Mouse (Mus musculus): ENCODE results near the gene Pth2. TPM values are rescaled to one million over a fixed set of nuclear protein-coding genes. Genes with fewer than 3 reads are reported as not detected.

Gene Pth2
- total RNA-seq, 4 experiments from 2014 or later = not detected

Small RNAs within 50 kb of the gene (microRNA-seq; reads per million reads assigned to microRNA genes)
- gene Mir7055 = not detected

Other genes starting within 250 kb of the Pth2 start
- gene Tsks, start 237.8 kb upstream of the Pth2 start, total RNA-seq (2022) = not detected
- 1 to 10 TPM in 1 of 4 experiments, under 1 TPM in 3; 0.61 to 1.3 (median 0.71) TPM for gene Cpt1c, start 206.1 kb upstream of the Pth2 start, total RNA-seq (2022)
- gene Prmt1, start 194.4 kb upstream of the Pth2 start, total RNA-seq (2022) = 100 to 1,000 TPM; 144 to 162 (median 152) TPM
- 10 to 100 TPM; 13.5 to 22.2 (median 17.9) TPM for gene Irf3, start 183.3 kb upstream of the Pth2 start, total RNA-seq (2022)
- 10 to 100 TPM in 1 of 4 experiments, 1 to 10 TPM in 3; 8.2 to 13.0 (median 9.4) TPM for gene Bcl2l12, start 182.3 kb upstream of the Pth2 start, total RNA-seq (2022)
- gene Scaf1, start 164.6 kb upstream of the Pth2 start, total RNA-seq (2022) = 10 to 100 TPM; 43.2 to 50.7 (median 48.4) TPM
- gene Rras, start 163.0 kb upstream of the Pth2 start, total RNA-seq (2022) = 10 to 100 TPM; 20.1 to 25.7 (median 21.3) TPM
- gene Prr12, start 128.1 kb upstream of the Pth2 start, total RNA-seq (2022) = 10 to 100 TPM; 15.3 to 17.5 (median 15.9) TPM
- 10 to 100 TPM; 24.5 to 31.0 (median 28.2) TPM for gene Nosip, start 118.6 kb upstream of the Pth2 start, total RNA-seq (2022)
- 10 to 100 TPM in 2 of 4 experiments, 1 to 10 TPM in 2; 7.2 to 13.3 (median 10.6) TPM for gene Prrg2, start 118.3 kb upstream of the Pth2 start, total RNA-seq (2022)
- gene Rcn3, start 88.8 kb upstream of the Pth2 start, total RNA-seq (2022) = 10 to 100 TPM in 1 of 4 experiments, 1 to 10 TPM in 3; 4.1 to 10.2 (median 7.5) TPM
- 10 to 100 TPM; 23.8 to 37.0 (median 30.0) TPM for gene Fcgrt, start 77.1 kb upstream of the Pth2 start, total RNA-seq (2022)
- gene Rps11, start 56.6 kb upstream of the Pth2 start, total RNA-seq (2022) = 100 to 1,000 TPM; 471 to 554 (median 519) TPM
- 100 to 1,000 TPM; 647 to 843 (median 690) TPM for gene Rpl13a, start 52.2 kb upstream of the Pth2 start, total RNA-seq (2022)
- gene Gm45713, start 44.8 kb upstream of the Pth2 start, total RNA-seq (2022) = not detected
- 1 to 10 TPM in 3 of 4 experiments, under 1 TPM in 1; 0.94 to 2.7 (median 2.3) TPM for gene Flt3l, start 44.6 kb upstream of the Pth2 start, total RNA-seq (2022)
- gene Pih1d1, start 26.7 kb upstream of the Pth2 start, total RNA-seq (2022) = 10 to 100 TPM; 34.6 to 42.1 (median 38.3) TPM
- gene Aldh16a1, start 26.4 kb upstream of the Pth2 start, total RNA-seq (2022) = 10 to 100 TPM; 10.4 to 16.9 (median 13.7) TPM
- under 1 TPM; 0.21 to 0.39 (median 0.31) TPM for gene Slc17a7, start 17.0 kb upstream of the Pth2 start, total RNA-seq (2022)
- not detected for gene Gfy, start 1.4 kb upstream of the Pth2 start, total RNA-seq (2022)
- under 1 TPM in 1 of 4 experiments, not detected in 3; 0.25 TPM for gene Ccdc155, start 23.9 kb downstream of the Pth2 start, total RNA-seq (2022)
- not detected for gene Dkkl1, start 31.2 kb downstream of the Pth2 start, total RNA-seq (2022)
- gene Tead2, start 34.8 kb downstream of the Pth2 start, total RNA-seq (2022) = 1 to 10 TPM in 3 of 4 experiments, under 1 TPM in 1; 0.77 to 3.1 (median 1.7) TPM
- gene Cd37, start 58.1 kb downstream of the Pth2 start, total RNA-seq (2022) = 1 to 10 TPM in 3 of 4 experiments, under 1 TPM in 1; 0.15 to 2.0 (median 1.2) TPM
- gene Slc6a16, start 60.1 kb downstream of the Pth2 start, total RNA-seq (2022) = not detected
- gene Slc6a21, start 96.5 kb downstream of the Pth2 start, total RNA-seq (2022) = not detected
- 10 to 100 TPM; 30.7 to 35.6 (median 32.0) TPM for gene Trpm4, start 152.8 kb downstream of the Pth2 start, total RNA-seq (2022)
- gene Hrc, start 154.3 kb downstream of the Pth2 start, total RNA-seq (2022) = 100 to 1,000 TPM; 700 to 858 (median 833) TPM
- under 1 TPM in 3 of 4 experiments, not detected in 1; 0.07 to 0.24 (median 0.09) TPM for gene Ppfia3, start 186.0 kb downstream of the Pth2 start, total RNA-seq (2022)
- gene Lin7b, start 189.6 kb downstream of the Pth2 start, total RNA-seq (2022) = not detected
- gene Snrnp70, start 214.7 kb downstream of the Pth2 start, total RNA-seq (2022) = 10 to 100 TPM; 45.4 to 74.5 (median 59.9) TPM
- 10 to 100 TPM; 78.8 to 94.6 (median 88.3) TPM for gene Kcna7, start 224.7 kb downstream of the Pth2 start, total RNA-seq (2022)
- 1 to 10 TPM; 3.7 to 4.9 (median 4.3) TPM for gene Ntf5, start 232.7 kb downstream of the Pth2 start, total RNA-seq (2022)
- under 1 TPM in 2 of 4 experiments, not detected in 2; 0.46 to 0.61 TPM for gene Lhb, start 239.8 kb downstream of the Pth2 start, total RNA-seq (2022)

Measured in gastrocnemius, adult 8-10 months (tissue).